Mouse (Mus musculus): ENCODE data around the gene Gm5475.
"Not testable (repeated sequence)": the region's sequence is repeated elsewhere in the genome, so short reads cannot be mapped to it uniquely, and the experiment has no call there.

Gene Gm5475

DNA sequence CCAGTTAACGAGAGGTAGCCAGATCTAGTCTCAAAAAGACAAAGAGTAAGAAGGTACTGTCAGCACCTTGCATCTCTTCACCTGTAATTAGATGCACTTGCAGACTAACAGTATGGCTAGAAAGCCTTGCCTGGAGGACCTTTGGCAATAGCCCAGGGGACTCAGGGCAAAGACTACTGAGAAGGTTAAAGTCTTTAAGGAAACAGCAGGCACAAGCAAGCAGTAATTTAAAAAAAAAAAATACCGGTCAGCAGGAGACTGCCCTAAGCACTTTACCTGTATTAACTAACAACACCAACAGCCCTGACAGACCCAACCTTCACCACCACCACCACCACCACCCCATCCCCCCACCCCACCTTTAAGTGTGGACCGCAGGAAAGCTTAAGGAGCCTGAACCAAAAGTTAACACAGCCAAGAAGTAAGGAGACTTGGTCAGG, at the start of gene Gm5475:
TSS of gene Gm5475 (plus strand) at position 390 of the 440 bp plus-strand sequence.
- in situ Hi-C loops (cut with MboI, MseI) = not testable (repeated sequence)

DNA sequence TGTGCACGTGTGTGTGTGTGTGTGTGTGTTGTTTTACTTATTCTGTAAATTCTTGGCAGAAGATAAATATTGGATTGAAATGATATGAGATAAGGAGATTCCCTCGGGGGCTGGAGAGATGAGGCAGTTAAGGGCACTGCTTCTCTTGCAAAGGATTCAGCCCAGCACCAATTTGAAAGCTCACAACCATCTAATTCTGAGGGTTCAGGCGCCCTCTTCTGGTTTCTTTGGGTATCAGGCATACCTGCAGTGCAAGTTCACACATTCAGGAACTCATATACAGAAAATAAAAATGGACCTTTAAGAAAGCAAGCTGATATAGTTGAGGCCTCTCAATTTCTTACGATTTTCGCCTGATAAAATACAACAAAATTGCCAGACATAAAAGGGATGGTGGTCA, 46.9 kb upstream of the Gm5475 start:
- in situ Hi-C loops (cut with MboI, MseI) = loop anchor here (5.0 kb wide), 1 partner anchor 43 kb away; the partner anchor contains the start of gene Mettl7a3

DNA sequence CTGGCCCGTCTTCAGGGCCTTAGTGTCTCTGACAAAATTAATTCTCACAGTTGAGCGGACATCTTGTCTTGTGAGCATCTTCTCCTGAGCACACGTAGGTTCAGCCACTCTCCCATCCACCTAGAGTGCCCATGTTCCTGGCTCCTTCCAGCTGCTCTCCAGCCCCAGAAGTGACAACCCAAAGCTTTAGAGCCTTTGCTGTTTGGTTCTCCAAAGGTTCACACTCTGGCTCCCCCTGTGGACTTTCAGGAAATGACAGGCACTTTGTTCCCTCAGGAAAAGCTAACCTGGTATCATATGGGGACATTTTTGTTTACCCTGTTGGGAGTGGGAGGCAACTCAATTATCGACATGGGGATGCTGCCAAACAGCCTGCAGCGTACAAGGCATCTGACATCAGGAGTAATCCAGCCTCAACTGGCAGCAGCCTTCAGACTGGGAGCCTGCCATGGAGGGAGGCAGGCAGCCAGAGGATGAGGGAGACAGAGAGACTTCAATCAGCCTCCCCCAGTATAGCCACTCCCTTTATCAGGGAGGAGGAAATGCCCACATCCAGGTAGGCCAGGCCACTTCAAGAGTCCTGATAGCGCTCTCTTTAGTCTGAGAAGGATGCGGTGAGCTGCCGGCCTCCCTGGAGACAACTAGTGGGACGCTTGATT, 44.0 kb upstream of the Gm5475 start:
- in situ Hi-C loops (cut with MboI, MseI) = loop anchor here (5.0 kb wide), 1 partner anchor 46 kb away; the partner anchor contains the start of gene Mettl7a3

- in situ Hi-C loops (cut with MboI, MseI) = loop anchor here (5.0 kb wide), 1 partner anchor 47 kb away; the partner anchor contains the start of gene Mettl7a3
Observed at GRCm38 (mm10) chr15:100379658-100380057, 42.3 kb upstream of the Gm5475 start.

- in situ Hi-C loops (cut with MboI, MseI) = no loop called here
Observed at GRCm38 (mm10) chr15:100380104-100380503, 41.8 kb upstream of the Gm5475 start.

DNA sequence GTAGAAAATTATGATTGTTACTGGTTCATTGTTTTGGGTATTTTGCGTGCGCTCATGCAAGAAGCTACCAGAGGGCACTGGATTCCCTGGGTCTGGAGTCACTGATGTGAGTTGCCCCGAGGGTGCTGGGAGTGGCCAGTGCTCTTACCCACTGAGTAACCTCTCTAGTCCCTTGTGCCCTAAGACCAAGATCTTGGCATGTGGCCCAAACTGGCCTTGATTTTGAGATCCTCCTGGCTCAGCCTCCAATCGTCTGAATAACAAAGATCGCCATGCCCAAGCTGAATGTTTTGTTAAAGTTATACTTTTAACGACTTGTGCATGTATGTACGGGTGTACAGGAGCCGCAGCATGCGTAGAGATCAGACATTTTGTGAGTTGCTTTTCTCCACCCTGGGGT, 36.2 kb upstream of the Gm5475 start:
- in situ Hi-C loops (cut with MboI, MseI) = no loop called here

GRCm38 (mm10) chr15:100387544-100388223, 34.3 kb upstream of the Gm5475 start:
- in situ Hi-C loops (cut with MboI, MseI) = no loop called here

DNA sequence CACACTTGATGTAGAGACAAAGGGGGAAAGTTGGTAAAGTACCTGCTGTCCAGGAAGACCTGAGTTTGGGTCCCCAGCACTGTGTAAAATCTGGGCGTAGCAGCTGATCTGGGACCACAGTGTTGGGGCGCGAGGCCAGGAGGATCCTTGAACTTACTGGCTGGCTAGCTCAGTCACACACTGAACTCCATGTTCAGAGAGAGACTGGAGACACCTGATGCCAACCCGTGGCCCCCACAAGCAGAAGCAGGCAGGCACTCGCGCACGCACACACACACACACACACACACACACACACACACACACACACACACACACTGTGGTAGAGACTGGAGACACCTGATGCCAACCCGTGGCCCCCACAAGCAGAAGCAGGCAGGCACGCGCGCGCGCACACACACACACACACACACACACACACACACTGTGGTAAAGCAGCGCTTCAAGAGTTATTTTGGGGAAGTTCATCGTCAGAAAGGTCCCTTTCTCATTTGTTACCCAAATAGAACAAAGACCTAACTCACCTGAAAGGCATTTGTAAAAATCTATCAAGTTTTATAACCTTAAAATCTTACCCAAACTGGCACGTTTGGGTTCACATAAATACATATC, 33.6 kb upstream of the Gm5475 start:
- in situ Hi-C loops (cut with MboI, MseI) = no loop called here

DNA sequence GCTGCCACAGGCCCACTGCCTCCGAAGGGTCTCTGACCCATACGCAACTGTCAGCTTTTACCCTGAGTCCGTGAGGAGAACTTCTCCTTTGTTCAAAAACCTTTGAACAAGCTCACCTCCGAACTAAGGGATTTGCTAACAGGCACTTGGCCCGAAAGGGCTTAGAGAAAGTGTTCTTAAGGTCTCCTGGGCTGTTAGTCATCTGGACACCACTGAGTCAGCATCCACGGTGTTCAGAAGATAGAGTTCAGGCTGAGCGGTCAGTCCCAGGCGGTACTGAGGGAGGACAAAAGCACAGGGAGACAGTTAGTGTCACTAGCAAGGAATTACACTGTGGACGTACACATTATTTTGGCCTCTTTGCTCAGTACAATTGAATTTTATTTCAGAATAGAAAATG, 33.1 kb upstream of the Gm5475 start:
- in situ Hi-C loops (cut with MboI, MseI) = no loop called here

- in situ Hi-C loops (cut with MboI, MseI) = no loop called here
Observed at GRCm38 (mm10) chr15:100391066-100391465, 30.9 kb upstream of the Gm5475 start.

GRCm38 (mm10) chr15:100391599-100391998, 30.3 kb upstream of the Gm5475 start:
- in situ Hi-C loops (cut with MboI, MseI) = no loop called here

DNA sequence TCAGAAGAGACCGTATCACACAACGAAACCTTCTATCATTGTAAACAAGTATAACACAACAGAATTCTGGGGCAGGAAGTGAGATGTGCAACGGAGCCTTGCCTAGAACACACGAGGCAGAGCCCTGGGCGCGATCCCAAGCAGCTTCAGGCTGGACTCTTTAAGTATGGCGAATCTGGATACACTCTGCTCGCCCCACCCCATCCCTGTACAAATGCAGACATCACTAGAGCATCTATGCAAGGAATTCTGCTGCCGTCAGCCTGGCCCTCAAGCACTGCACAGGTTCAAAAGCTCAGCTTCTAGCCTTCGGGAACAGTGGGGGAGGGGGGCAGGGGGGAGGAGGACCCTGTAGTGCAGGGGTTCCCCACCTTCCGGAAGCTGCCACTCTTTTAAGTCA, 28.9 kb upstream of the Gm5475 start:
- in situ Hi-C loops (cut with MboI, MseI) = no loop called here

DNA sequence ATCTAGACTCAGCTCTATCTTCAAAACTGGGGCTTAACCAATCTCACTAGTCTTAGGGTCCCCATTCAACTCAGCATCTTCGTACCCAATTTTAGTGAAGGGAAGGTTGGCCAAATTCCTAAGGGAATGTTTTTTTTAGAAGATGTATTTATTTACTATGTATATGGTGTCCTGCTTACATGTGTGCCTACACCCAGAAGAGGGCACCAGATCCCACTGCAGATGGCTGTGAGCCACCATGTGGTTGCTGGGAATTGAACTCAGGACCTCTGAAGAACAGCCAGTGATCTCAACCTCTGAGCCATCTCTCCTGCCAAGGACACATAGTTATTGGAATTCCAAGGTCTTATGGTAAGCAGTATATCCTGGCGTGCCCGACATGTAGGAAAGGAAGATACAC, 26.4 kb upstream of the Gm5475 start:
- in situ Hi-C loops (cut with MboI, MseI) = no loop called here

DNA sequence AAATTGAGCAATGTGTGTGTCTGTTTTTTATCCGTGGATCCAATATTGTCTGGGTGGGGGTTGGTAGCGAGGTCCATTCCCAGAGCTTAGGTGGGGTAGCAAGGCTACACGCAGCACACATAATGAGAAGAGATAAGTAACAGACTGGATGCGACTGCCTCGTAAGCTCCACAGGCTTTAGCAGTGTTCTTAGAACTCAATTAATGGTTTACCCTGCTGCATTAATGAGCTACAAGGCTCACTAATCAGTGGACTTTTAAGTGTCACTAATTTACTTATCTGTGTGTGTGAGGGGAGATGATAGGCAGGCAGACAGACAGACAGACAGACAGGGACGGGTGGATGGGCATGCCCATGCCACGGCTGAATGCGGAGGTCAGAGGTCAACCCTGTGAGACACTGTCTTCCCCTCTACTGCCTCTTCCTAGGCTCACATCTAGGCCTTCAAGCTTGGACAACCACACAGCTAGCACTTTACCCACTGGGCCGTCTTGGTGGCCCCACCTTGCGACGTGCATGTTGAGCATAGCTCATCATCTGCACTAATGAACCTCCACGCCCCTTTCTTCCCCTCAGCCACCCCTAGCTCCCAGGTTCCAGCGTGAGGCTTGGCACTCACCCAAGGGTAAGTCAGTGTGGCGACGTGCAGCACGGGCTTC, 21.2 kb upstream of the Gm5475 start:
- in situ Hi-C loops (cut with MboI, MseI) = no loop called here

- in situ Hi-C loops (cut with MboI, MseI) = no loop called here
Observed at GRCm38 (mm10) chr15:100401811-100402210, 20.1 kb upstream of the Gm5475 start.

DNA sequence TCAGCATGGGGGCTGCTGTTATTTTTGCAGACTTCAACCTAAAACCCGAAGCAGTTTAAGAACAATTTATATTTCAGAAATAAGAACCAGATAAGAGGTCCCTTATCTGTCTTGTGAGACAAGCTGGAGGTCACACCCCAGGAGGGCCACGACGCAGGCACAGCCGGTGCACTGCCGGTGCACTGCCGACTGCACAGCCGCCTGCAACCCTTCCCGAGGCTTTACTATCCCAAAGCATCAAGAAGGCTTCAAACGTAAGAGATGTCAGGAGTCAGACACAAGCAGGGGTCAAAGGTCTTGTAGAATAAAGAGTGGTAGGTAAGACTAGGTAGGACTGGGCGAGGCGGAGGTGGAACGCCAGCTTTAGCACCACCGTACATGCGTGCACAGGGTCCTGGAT, 19.6 kb upstream of the Gm5475 start:
- in situ Hi-C loops (cut with MboI, MseI) = no loop called here

- in situ Hi-C loops (cut with MboI, MseI) = no loop called here
Observed at GRCm38 (mm10) chr15:100402798-100403197, 19.1 kb upstream of the Gm5475 start.

DNA sequence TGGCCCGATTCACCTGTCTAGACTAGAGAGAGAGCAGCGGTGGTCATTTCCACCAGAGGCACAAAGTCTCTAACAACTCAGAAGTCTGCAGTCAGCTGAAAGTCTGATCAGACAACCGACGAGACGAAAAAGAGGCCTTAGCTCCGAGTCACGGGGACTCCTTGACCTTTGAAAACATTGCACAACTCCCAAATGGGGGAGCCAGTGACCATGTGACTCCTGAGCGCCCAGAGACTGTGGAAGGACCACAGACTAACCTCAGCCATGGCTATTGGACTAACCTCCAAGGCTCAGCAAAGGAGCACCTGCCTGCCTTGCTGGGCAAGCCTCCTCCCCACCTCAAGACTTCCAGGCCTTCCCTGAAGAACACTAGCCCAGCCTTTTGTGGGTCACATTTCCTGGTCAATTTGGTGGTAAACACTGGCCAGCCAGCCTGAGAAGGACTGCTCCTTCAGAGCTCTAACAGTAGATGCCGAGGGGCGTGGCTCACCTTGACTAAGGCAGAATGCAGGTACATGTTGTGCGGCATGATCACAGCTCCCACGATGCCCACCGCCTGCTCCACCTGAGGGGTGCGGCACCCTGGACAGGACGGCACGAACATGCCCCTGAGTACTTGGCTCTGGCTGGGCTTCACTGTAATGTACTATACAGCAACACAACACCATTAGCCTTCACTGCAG, 18.5 kb upstream of the Gm5475 start:
- in situ Hi-C loops (cut with MboI, MseI) = no loop called here

DNA sequence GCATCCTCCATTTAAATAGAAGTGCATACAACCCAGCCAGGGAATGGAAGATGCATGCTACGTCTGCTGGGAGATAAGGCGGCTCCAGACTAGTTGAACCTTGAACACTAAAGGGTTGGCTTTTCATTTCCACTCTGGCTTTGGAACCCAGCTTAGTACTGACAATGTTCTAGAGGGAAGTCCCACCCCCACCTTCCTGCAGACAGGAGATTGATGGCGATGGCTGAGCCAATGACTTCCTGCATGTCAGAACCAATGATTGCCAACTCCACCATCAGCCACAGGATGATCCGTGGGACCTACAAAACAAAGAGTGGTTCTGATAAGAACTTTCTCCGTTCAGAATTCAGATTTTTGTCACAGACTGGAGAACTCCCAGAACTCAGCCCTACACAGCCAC, 15.9 kb upstream of the Gm5475 start:
- in situ Hi-C loops (cut with MboI, MseI) = no loop called here

DNA sequence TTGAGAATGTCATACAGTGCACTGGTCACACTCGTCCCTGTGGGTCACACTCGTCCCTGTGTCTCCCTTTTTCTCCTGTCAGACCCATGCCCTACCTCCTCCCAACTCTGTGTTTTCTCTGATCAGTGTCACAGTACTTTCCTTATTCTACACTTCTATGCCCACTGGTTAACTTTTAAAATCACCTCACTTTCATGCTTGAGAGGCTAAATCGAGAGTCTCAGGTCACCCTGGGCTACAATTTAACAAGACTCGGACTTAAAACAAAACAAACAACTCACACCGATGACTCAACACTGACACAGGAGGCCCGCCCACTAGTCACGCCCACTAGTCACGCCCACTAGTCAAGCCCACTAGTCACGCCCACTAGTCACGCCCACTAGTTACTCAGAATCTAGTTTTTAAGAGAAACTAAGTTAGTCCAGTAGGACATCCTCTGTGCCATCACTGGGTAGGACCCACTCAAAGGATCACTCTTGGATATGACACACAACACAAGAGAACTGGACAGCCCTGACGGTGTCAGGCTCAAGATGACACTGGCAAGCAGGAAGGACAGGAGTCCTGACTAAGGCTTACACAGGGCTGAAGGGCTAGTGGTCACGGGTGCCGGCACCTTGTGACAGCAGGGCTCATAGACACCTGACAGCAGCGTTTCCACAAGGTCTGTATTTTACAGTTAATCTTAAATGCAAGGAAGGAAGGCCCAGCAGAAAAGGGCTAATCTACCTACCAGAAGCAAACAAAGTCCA, 10.9 kb upstream of the Gm5475 start:
- in situ Hi-C loops (cut with MboI, MseI) = loop anchor here (5.0 kb wide), 1 partner anchor 41 kb away; no protein-coding TSS in a partner anchor

DNA sequence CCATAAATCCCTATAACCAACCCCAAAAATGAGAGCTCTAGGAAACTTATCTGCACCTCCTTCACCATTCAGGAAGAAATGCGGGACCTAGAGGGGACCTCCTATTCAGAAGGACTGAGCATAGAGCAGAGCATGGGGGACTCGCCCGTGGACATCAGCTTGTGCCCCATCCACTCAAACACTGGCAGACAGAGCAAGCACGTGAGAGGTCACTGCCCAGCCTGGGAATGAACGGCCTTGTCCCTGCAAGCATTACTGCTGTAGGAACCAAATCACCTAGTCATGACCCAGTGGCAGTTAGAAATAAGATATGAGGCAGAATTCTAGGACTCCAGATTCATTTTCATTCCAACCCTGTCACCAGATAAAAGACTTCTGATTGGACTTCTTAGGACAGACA, 10.2 kb upstream of the Gm5475 start:
- in situ Hi-C loops (cut with MboI, MseI) = loop anchor here (5.0 kb wide), 1 partner anchor 41 kb away; no protein-coding TSS in a partner anchor

All from T-helper 2 cell (primary cell).